Mouse (Mus musculus) c-Kit-positive CD71-positive TER-119-positive erythroid progenitor cells, embryonic 14.5 days (primary cell): ENCODE data around the gene S100b.
A peak's percentile ranks its signal among the peaks of the same experiment; 100 is the strongest.

Experiments
- DNase-seq: peaks from one replicate; pipeline ENCODE4 v3.0.0-alpha.2; 2013; ENCODE audit warnings: low spot score

Gene S100b

DNA sequence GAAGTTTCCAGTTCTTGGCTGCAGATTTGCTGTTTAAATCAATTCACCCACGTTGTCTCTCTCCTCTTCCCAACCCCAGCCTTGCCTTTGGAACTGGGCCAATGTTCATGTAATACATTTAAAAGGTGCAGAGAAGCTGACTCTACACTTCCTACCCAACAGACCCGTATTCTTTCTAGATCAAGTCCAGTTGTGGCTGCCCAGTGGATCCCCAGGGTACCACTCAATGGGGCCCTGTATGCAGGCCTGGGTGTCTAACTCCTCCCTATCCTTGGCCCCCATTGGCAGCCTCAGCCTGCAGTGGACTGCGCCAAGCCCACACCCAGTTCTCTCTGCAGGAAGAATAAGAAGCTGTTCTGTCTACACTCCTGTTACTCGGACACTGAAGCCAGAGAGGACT, at the start of gene S100b:
S100b (plus strand) TSS at position 318 of the 400 bp plus-strand sequence.
- DNase-seq, result no peak

DNA sequence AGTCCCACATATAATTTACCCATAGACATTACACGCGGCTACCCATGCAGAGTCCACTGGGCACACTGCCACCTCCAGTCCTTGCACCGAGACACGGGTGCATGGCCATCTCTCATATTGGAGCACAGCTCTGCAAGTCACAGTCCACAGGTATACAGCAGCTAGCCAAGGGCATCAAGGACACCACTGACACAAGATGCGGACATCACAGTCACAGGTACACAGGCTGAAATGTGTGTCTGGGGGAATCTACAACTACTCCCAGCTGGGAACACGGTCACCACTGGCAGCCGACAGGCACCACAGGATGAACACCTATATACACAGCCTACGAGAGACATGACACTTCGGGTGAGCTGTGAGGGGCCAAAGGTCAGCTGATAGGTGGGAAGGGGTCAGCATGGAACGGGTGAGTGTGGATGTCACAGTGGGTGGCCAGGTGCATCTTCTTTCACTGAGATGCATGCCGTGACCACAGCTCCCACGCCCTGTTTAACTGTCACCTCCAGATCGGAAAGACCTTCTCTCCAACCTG, 46.3 kb upstream of the S100b start:
- no peak for DNase-seq

GRCm38 (mm10) chr10:76209241-76209640, 44.4 kb upstream of the S100b start:
- DNase-seq, result no peak

DNA sequence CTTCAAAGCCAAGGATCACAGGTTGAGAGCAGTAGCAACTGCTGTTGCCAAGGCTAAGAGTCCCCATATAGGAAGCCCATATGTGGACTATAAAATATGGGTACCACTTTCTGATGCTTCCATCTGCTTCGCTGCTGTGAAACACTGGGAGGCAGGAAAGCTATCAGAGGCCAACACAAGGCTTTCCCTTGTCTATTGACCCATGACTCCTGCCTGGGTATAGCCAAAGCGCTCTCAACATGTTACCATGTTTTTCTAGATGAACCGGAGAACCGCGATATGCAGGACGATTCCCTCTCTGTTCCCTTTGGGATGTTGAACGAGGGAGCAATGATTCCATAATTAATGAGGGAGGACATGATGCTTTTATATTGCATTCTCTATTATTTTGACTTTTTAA, 42.8 kb upstream of the S100b start:
- DNase-seq, result no peak

DNA sequence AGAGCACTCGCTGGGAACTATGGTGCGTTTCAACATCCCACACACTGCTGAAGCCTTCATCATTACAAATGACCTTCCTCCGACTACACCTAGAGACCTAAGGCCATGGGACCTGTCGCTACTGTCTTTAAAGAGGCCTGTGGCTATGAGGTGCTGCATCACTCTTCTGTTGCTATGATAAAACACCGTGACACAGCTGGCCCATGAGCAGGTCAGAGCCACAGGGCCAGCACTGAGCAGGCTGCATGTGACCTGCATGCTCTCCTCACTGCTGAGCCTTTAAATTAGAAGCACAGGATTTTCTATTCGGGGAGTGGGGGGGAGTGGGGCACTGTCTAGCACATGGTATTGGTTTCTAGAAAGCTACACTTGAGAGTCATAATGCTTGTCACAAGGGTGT, 41.5 kb upstream of the S100b start:
- DNase-seq, result no peak

DNA sequence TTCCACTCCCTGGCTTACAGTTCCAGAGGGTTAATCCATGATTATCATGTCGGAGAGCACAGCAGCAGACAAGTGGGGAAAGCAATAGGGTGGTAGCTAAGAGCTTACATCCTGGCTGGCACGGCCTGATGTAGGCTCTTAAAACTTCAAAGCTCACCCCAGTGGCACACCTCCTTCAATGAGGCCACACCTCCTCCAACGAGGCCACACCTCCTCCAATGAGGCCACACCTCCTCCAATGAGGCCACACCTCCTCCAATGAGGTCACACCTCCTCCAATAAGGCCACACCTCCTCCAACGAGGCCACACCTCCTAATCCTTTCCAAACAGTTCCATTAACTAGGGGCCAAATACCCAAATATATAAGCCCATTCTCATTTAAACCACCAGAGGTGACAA, 39.5 kb upstream of the S100b start:
- DNase-seq, result no peak

GRCm38 (mm10) chr10:76217056-76217455, 36.6 kb upstream of the S100b start:
- no peak for DNase-seq

DNA sequence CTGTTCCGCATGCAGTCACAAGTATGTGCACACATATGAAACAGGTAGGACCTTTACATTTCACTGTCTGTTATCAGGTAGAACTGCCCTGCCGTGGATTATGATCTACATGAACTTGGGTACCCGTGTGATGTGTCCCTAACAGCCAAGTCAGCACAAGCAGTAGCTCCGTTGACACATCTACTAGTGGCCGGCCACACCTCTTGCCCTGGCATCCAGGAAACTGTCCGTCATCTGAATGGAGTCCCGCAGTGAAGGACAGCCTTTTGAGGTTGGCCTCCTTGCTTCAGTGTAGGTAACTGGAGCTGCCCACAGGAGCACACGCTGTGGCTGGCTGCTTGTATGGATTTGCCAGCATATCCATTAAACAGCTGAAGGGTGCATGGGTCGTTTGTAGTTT, 35.4 kb upstream of the S100b start:
- DNase-seq, result no peak

- DNase-seq, result no peak
These were observed 27.7 kb upstream of the S100b start for GRCm38 (mm10) chr10:76225944-76226343.

DNA sequence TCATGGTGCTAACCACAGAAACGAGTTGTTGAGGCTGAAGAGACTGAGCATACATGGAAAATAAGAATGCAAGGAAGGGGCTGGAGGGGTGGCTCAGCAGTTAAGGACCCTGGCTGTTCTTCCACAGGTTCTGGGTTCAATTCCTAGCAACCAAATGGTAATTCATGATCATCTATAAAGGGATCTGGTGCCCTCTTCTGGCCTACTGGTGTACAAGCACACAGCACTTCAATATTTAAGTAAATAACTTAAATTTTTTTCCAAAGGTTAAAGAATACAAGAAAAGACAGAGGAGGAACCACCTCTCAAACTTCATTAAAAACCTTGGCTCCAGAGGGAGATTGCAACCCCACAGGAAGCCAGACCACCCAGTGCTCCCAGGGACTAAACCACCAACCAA, 24.0 kb upstream of the S100b start:
- DNase-seq, result no peak

- DNase-seq, result peak; percentile 91
These were observed 16.1 kb upstream of the S100b start, which contains the start of gene Prmt2 for GRCm38 (mm10) chr10:76237341-76238225. Prmt2 (minus strand) TSS chr10:76237865.

GRCm38 (mm10) chr10:76239401-76239800, 14.3 kb upstream of the S100b start:
- no peak for DNase-seq

- DNase-seq, result no peak
These were observed 8.5 kb upstream of the S100b start for GRCm38 (mm10) chr10:76245106-76245505.

DNA sequence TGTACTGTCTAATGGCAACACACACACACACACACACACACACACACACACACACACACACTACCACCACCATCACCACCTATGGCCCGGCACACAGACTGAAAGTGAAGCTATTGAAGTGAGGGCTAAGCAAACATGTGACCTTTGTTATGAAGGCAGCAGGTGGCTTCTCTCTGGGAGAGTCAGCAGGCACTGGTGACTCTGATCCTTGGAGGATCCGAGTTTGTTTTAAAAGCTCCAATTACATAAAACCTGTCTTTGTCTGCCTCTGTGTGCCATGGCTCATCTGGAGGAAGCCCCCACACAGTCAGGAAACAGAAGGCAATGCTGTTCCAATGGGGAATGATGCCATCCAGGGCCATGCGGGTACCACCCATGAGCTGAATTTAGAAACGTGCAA, 7.1 kb upstream of the S100b start:
- DNase-seq, result no peak

GRCm38 (mm10) chr10:76247960-76248646, 5.5 kb upstream of the S100b start:
- no peak for DNase-seq

DNA sequence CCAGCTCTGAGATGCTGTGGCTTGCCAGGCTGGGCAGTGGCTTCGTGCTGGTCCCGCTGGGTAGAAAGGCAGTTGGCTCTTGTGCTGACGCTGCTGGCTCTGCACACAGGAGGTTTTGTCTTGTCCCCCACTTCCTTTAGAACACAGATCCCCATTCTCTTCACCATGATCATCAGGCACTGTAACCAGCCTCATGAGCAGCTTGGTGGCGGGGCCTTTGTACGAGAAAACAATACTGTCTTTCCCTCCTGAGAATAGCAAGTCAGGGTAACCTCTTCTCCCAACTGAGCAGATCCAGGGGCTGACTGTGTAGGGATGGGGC, 5.0 kb upstream of the S100b start:
- DNase-seq, result no peak

DNA sequence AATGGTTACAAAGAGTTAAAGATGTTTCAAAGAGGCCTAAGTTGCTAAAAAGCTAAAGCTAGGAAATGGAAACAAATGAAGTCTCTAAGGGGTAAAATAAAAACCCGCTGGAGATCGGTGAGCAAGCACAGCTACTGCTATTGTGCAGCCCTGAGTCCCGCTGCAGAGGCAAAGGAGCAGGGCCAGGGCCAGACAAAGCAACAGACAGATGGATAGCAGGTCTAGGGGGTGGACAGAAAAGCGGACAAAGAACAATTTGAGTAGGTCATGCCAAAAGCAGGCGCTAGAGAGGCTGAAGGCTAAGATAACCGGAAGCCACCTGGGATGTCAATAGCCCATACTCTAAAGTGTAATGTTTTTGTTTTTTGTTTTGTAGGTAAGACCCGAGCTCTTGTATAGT, 2.8 kb upstream of the S100b start:
- no peak for DNase-seq

DNA sequence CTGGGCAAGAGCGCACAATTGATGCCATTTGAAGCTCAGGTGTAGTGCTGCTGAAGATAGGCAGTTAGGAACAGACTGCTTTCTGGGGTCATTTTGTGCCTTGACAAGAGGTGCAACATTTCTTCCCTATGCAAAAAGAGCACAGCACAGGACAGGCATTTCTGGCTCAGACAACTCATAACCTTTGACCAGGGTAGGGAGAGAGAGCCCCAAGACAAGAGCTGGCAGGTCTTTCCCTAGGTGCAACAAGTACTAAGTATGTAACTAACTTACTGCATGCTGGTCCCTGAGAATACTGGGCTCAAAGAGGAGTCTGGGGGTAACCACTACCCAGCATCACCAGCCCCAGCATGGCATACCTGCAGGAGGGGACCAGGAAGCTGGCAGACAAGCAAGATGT, 574 bp upstream of the S100b start:
- no peak for DNase-seq

- no peak for DNase-seq
These were observed 2.0 kb downstream of the S100b start for GRCm38 (mm10) chr10:76255617-76256016.

DNA sequence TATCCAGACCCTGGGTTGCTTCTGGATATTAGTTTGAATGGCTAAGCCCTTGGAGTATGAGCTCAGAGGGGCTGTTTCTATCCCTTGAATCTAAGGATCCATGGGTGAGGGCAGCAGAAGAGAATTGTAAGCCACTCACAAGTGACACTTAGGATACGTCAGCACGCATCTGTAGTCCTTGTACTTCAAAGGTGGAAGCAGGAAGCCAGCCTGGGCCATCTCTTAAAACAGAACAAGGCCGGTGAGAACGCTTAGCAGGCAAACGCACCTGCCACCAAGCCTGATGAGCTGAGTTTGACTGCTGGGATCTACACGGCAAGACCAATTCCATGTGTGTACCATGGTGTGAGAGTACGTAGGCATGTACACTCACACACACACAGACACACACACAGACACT, 3.6 kb downstream of the S100b start:
- DNase-seq, result no peak

DNA sequence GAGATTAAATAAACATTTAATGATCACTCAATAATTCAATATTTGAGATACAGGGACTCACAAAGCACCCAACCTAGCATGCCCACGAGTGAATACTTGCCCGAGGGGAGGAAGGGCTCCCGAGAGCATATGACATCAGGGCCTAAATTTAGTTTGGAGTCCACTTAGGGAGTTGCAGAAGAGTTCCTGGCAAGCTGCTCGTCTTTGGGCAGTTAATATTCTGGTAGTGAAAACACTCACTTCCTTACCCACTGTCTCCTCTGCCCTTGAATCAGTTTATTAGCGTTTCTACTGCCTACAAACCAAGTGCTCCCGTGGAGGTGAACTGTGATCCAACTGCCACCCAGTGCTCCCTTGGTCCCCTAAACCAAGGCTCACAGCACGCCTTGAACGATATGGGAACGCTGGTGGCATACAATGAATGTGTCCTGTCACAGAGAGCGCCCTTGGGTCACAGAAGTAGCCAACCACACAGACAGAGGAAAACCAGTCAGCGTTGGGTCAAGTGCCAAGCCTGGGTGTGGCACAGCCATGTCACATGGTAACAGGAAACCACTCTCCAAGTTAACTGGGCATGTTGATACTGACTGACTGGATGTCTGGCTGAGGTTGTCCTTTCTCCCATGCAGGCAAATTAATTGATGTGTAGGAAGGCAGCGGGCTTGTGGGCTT, 4.2 kb downstream of the S100b start:
- DNase-seq, result no peak

DNA sequence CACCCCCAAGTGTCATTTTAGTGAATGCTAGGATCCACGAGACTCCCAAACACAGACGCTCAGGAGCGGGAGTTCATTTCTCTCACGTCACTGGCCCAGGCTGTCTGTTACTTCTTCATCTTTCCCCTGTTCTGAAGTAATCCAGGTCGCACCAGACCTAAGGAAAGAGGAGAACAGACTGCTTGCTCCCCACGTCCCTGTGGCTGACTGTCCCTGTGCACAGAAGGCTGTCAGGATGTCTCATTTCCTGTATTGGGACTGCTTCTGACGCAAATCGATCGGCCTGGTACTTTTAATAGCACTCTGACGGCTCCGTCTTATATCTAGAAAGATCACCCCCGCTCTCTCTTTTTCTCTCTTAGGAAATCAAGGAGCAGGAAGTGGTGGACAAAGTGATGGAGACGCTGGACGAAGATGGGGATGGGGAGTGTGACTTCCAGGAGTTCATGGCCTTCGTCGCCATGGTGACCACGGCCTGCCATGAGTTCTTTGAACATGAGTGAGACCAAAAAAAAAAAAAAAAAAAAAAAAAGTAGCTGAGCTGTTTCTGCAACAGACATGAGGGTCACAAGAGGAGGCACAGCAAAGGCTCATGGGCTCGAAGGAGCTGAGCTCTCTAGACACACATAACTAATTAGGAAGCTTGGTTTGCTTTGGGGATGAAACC, 6.0 kb downstream of the S100b start:
- DNase-seq, result no peak
